Mouse (Mus musculus) bone marrow macrophage, adult 2 months (primary cell): ENCODE measurements at regions not wholly inside any gene's neighbourhood (a gene's known extent, or its start where the extent isn't known, plus 50 kb on each side); places are given as distances from the start of the nearest gene placed in this dataset.
A peak's percentile ranks its signal among the peaks of the same experiment; 100 is the strongest.

Experiments used
- H3K27ac ChIP-seq: 2 replicates; pipeline ENCODE4 v1.5.1; 2012; ENCODE audit warnings: low read depth, low read length; ENCODE audit not compliant: insufficient read depth
- H3K4me1 ChIP-seq: 2 replicates; pipeline ENCODE4 v1.6.1; 2012; ENCODE audit warnings: low read length; ENCODE audit not compliant: control insufficient read depth, insufficient read depth
- H3K4me3 ChIP-seq: 2 replicates; pipeline ENCODE4 v1.5.1; 2012; ENCODE audit warnings: mild to moderate bottlenecking, low read length, moderate library complexity; ENCODE audit not compliant: insufficient read depth
- CTCF ChIP-seq: IDR thresholded peaks from 2 replicates; pipeline ENCODE4 v1.5.1; 2012; ENCODE audit warnings: low read depth, mild to moderate bottlenecking, low read length, moderate library complexity
- POLR2A ChIP-seq: IDR thresholded peaks from 2 replicates; pipeline ENCODE4 v1.6.1; 2012; ENCODE audit warnings: mild to moderate bottlenecking, low read depth, low read length, borderline replicate concordance

- no peak for TF ChIP-seq POLR2A
- no peak for TF ChIP-seq CTCF
- H3K4me3 ChIP-seq: no peak overlapping the region
- no peak overlapping the region for H3K27ac ChIP-seq
- no peaks in the 10 kb centered on the region for H3K4me1 ChIP-seq
Measured at GRCm38 (mm10) chr5:100227888-100228287, 68.3 kb upstream of the Tmem150c start.

GRCm38 (mm10) chr5:100226571-100227235 lies 67.1 kb upstream of the Tmem150c start:
- Histone ChIP-seq H3K4me3 (no peak overlapping the region), H3K27ac (no peak overlapping the region), H3K4me1 (no peaks in the 10 kb centered on the region)
- TF ChIP-seq POLR2A (no peak), CTCF (no peak)

GRCm38 (mm10) chr5:100225491-100225890 lies 65.9 kb upstream of the Tmem150c start:
- Histone ChIP-seq H3K4me3 (no peak overlapping the region), H3K27ac (no peak overlapping the region), H3K4me1 (no peaks in the 10 kb centered on the region)
- TF ChIP-seq CTCF (no peak), POLR2A (no peak)

- no peak overlapping the region for H3K4me3 ChIP-seq
- TF ChIP-seq POLR2A (no peak), CTCF (no peak)
- H3K4me1 ChIP-seq: no peaks in the 10 kb centered on the region
- no peak overlapping the region for H3K27ac ChIP-seq
Measured at GRCm38 (mm10) chr5:100224773-100225363, 65.3 kb upstream of the Tmem150c start.

GRCm38 (mm10) chr5:100221005-100221583 lies 61.5 kb upstream of the Tmem150c start:
- TF ChIP-seq CTCF (no peak), POLR2A (no peak)
- no peak overlapping the region for H3K27ac ChIP-seq
- peaks cover 2% of the 10 kb centered on the region; the same call in 1 of the 2 replicates for H3K4me1 ChIP-seq
- no peak overlapping the region for H3K4me3 ChIP-seq

GRCm38 (mm10) chr5:100220320-100220719 lies 60.7 kb upstream of the Tmem150c start:
- Histone ChIP-seq H3K4me1 (peaks cover 2% of the 10 kb centered on the region; the same call in 1 of the 2 replicates), H3K4me3 (no peak overlapping the region), H3K27ac (no peak overlapping the region)
- TF ChIP-seq POLR2A (no peak), CTCF (no peak)

GRCm38 (mm10) chr5:100218256-100218851 lies 58.7 kb upstream of the Tmem150c start:
- TF ChIP-seq POLR2A (no peak), CTCF (no peak)
- Histone ChIP-seq H3K4me1 (peaks cover 2% of the 10 kb centered on the region; the same call in 1 of the 2 replicates), H3K4me3 (no peak overlapping the region), H3K27ac (no peak overlapping the region)

GRCm38 (mm10) chr5:100217178-100218035 lies 57.8 kb upstream of the Tmem150c start:
- Histone ChIP-seq H3K4me3 (peak overlapping the region; percentile 47), H3K27ac (peak overlapping the region; percentile 43; the same call in 1 of the 2 replicates), H3K4me1 (peaks cover 2% of the 10 kb centered on the region; the same call in 1 of the 2 replicates)
- TF ChIP-seq POLR2A (no peak), CTCF (no peak)

GRCm38 (mm10) chr5:100213901-100214300 lies 54.3 kb upstream of the Tmem150c start:
- H3K4me1 ChIP-seq: peaks cover 2% of the 10 kb centered on the region; the same call in 1 of the 2 replicates
- TF ChIP-seq CTCF (no peak), POLR2A (no peak)
- H3K27ac ChIP-seq: no peak overlapping the region
- H3K4me3 ChIP-seq: no peak overlapping the region

- Histone ChIP-seq H3K4me1 (no peaks in the 10 kb centered on the region), H3K4me3 (no peak overlapping the region), H3K27ac (no peak overlapping the region)
- no peak for TF ChIP-seq CTCF
- TF ChIP-seq POLR2A: no peak
Measured at GRCm38 (mm10) chr5:100210708-100211107, 51.1 kb upstream of the Tmem150c start.
